Mouse (Mus musculus) liver, embryonic 15.5 days (tissue): ENCODE data around the gene Olfr850. TPM values are rescaled to one million over a fixed set of nuclear protein-coding genes. Genes with fewer than 3 reads are reported as not detected.

Experiments used
- ATAC-seq: fragments of 200-750 bp; cut with Nextera tagmentation; 2 replicates; pipeline ENCODE4 v1.8.0; 2017; ENCODE audit warnings: moderate number of reproducible peaks, mild to moderate bottlenecking, moderate library complexity; ENCODE audit not compliant: insufficient read depth
- H3K27ac ChIP-seq: fragments of 300-500 bp; sonication (generic); replicated peaks from 2 replicates; pipeline ENCODE4 v1.5.1; 2015; ENCODE audit warnings: mild to moderate bottlenecking, inconsistent platforms
- H3K27me3 ChIP-seq: fragments of 300-500 bp; sonication (generic); 2 replicates; pipeline ENCODE4 v1.6.1; 2015; ENCODE audit warnings: mild to moderate bottlenecking, inconsistent platforms
- H3K36me3 ChIP-seq: fragments of 300-500 bp; sonication (generic); replicated peaks from 2 replicates; pipeline ENCODE4 v1.6.1; 2015; ENCODE audit warnings: moderate library complexity, mild to moderate bottlenecking, inconsistent platforms
- H3K4me1 ChIP-seq: fragments of 300-500 bp; sonication (generic); replicated peaks from 2 replicates; pipeline ENCODE4 v1.6.1; 2015; ENCODE audit warnings: inconsistent platforms
- H3K4me2 ChIP-seq: fragments of 300-500 bp; sonication (generic); 2 replicates; pipeline ENCODE4 v1.6.1; 2015; ENCODE audit warnings: moderate library complexity, mild to moderate bottlenecking, inconsistent platforms
- H3K4me3 ChIP-seq: fragments of 300-500 bp; sonication (generic); replicated peaks from 2 replicates; pipeline ENCODE4 v1.5.1; 2015; ENCODE audit warnings: mild to moderate bottlenecking, inconsistent platforms
- H3K9ac ChIP-seq: fragments of 300-500 bp; sonication (generic); 2 replicates; pipeline ENCODE4 v1.6.1; 2015; ENCODE audit warnings: moderate library complexity, mild to moderate bottlenecking, inconsistent platforms
- H3K9me3 ChIP-seq: fragments of 300-500 bp; sonication (generic); replicated peaks from 2 replicates; pipeline ENCODE4 v1.6.1; 2016; ENCODE audit warnings: inconsistent platforms
- WGBS: fragments of 180-500 bp; shearing (Covaris S2); methylation state at CpG from one replicate; pipeline ENCODE4 v1.1.7; 2015; ENCODE audit warnings: mixed read lengths; ENCODE audit not compliant: insufficient replicate concordance; 5-methylcytosine and 5-hydroxymethylcytosine counted together
- polyA plus RNA-seq: library from polyadenylated mRNA; unstranded; fragments of >200 nt; fragmentation: Nextera tagmentation; extraction: Ambion mirVana; gene quantifications from 2 replicates; pipeline ENCODE4 v1.2.1, GENCODE M21; 2015

Olfr850 gene
- not detected in 2 replicates for polyA plus RNA-seq

DNA sequence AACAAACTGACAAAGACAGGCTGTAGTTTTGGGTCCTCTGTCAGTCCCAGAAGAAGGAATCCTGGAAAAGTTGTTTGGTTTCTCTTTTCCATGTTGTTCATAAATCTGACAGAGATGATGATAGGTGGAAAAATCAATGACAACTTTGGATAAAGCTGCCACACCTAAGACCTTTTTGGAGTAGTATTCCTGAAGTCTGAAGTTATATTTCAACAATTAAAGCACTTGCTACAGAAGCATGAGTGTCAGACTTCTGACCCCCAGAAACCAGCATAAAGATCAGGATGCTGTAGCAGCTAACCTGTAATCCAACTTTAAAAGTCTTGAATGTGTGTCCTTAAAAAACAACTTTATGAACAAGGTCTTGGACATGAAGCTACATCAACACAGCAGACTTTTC is at the start of gene Olfr850:
TSS of gene Olfr850 (minus strand) at position 101 of the 400 bp plus-strand sequence.
- H3K4me3 ChIP-seq: no peak within 1 kb of the TSS
- no peak for ATAC-seq
- no peaks in the 10 kb centered on the region for H3K27me3 ChIP-seq
- H3K36me3 ChIP-seq: no peaks in the 10 kb centered on the region
- no peak within 1 kb of the TSS for H3K27ac ChIP-seq
- H3K9me3 ChIP-seq: no peaks in the 10 kb centered on the region
- no peak within 1 kb of the TSS for H3K4me2 ChIP-seq
- no peaks in the 10 kb centered on the region for H3K4me1 ChIP-seq
- no peak within 1 kb of the TSS for H3K9ac ChIP-seq

GRCm38 (mm10) chr9:19492995-19493394 is 14.9 kb upstream of the Olfr850 start, which contains the start of gene Olfr851:
Gene Olfr851, plus strand, starts transcription at chr9:19493295.
- no peak within 1 kb of the TSS for H3K27ac ChIP-seq
- H3K36me3 ChIP-seq: no peaks in the 10 kb centered on the region
- H3K9me3 ChIP-seq: no peaks in the 10 kb centered on the region; the same call in 1 of the 2 replicates
- H3K27me3 ChIP-seq: no peaks in the 10 kb centered on the region
- H3K4me2 ChIP-seq: no peak within 1 kb of the TSS
- H3K4me3 ChIP-seq: no peak within 1 kb of the TSS
- H3K9ac ChIP-seq: no peak within 1 kb of the TSS
- no peaks in the 10 kb centered on the region for H3K4me1 ChIP-seq
- ATAC-seq: no peak

DNA sequence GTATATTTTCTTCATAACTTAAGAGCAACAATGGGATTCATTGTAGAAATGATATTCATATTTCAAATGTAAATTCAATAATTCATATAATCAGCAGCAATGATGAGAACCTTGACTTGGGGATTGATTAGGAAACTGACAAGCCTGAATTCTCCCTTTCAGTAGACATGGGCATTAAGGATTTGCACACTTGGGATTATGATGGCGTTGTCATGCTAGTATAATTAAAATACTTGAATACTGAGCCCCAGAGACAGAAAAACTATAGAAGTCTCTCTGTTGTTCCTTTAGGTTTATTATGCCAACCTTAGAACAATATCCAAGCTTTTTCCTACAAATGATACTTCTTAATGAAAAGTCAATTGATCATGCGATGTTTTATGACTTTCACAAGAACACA is 38.1 kb downstream of the Olfr850 start, which contains the start of gene Olfr849:
TSS of gene Olfr849 (plus strand) at position 301 of the 400 bp plus-strand sequence.
- Histone ChIP-seq H3K27ac (no peak within 1 kb of the TSS), H3K4me3 (no peak within 1 kb of the TSS), H3K4me1 (no peaks in the 10 kb centered on the region), H3K9me3 (no peaks in the 10 kb centered on the region), H3K36me3 (no peaks in the 10 kb centered on the region), H3K27me3 (no peaks in the 10 kb centered on the region), H3K9ac (no peak within 1 kb of the TSS), H3K4me2 (no peak within 1 kb of the TSS)
- ATAC-seq: no peak
- 50% methylated on average over 2 of the region's 2 CpGs for WGBS

Other genes with a start within 250 kb of the Olfr850 start
- not detected in 2 replicates for gene Olfr843, start 226.3 kb downstream of the Olfr850 start, polyA plus RNA-seq
- not detected in 2 replicates for gene Olfr844, start 161.9 kb downstream of the Olfr850 start, polyA plus RNA-seq
- not detected in 2 replicates for gene Olfr845, start 141.8 kb downstream of the Olfr850 start, polyA plus RNA-seq
- not detected in 2 replicates for gene Olfr846, start 114.2 kb downstream of the Olfr850 start, polyA plus RNA-seq
- gene Olfr847, start 99.6 kb downstream of the Olfr850 start, polyA plus RNA-seq: not detected in 2 replicates
- gene Olfr849, start 38.0 kb downstream of the Olfr850 start, polyA plus RNA-seq: not detected in 2 replicates
- not detected in 2 replicates for gene Olfr851, start 15.0 kb upstream of the Olfr850 start, polyA plus RNA-seq
- gene Olfr853, start 62.8 kb upstream of the Olfr850 start, polyA plus RNA-seq: not detected in 2 replicates
- not detected in 2 replicates for gene Olfr854, start 89.1 kb upstream of the Olfr850 start, polyA plus RNA-seq
- not detected in 2 replicates for gene Olfr855, start 104.4 kb upstream of the Olfr850 start, polyA plus RNA-seq
- 7.0 TPM in 2 replicates for gene Zfp317, start 143.9 kb upstream of the Olfr850 start, polyA plus RNA-seq
- not detected in 2 replicates for gene Olfr857, start 231.2 kb upstream of the Olfr850 start, polyA plus RNA-seq